Mouse (Mus musculus) hindbrain, embryonic 11.5 days (tissue): ENCODE measurements around the gene Iqck. TPM values are rescaled to one million over a fixed set of nuclear protein-coding genes. Genes with fewer than 3 reads are reported as not detected.

Experiments
- ATAC-seq: fragments of 200-750 bp; cut with Nextera tagmentation; 2 replicates; pipeline ENCODE4 v1.8.0; 2017; ENCODE audit warnings: mild to moderate bottlenecking, moderate TSS enrichment, moderate library complexity; ENCODE audit not compliant: low FRiP score
- DNase-seq: peaks from one replicate; pipeline ENCODE4 v3.0.0-alpha.2; 2015; ENCODE audit warnings: low spot score
- H3K27ac ChIP-seq: fragments of 300-500 bp; sonication (generic); 2 replicates; pipeline ENCODE4 v1.5.1; 2014; ENCODE audit warnings: mild to moderate bottlenecking, low read depth, low read length
- H3K27me3 ChIP-seq: fragments of 300-500 bp; sonication (generic); 2 replicates; pipeline ENCODE4 v1.6.1; 2014; ENCODE audit warnings: mild to moderate bottlenecking, low read length, moderate library complexity, mixed read lengths; ENCODE audit not compliant: control insufficient read depth, insufficient read depth
- H3K36me3 ChIP-seq: fragments of 300-500 bp; sonication (generic); 2 replicates; pipeline ENCODE4 v1.6.1; 2014; ENCODE audit warnings: mild to moderate bottlenecking, low read length, moderate library complexity, mixed read lengths; ENCODE audit not compliant: control insufficient read depth, insufficient read depth
- H3K4me1 ChIP-seq: fragments of 300-500 bp; sonication (generic); replicated peaks from 2 replicates; pipeline ENCODE4 v1.6.1; 2014; ENCODE audit warnings: low read length, mixed read lengths; ENCODE audit not compliant: control insufficient read depth, insufficient read depth
- H3K4me2 ChIP-seq: fragments of 300-500 bp; sonication (generic); replicated peaks from 2 replicates; pipeline ENCODE4 v1.6.1; 2014; ENCODE audit warnings: mild to moderate bottlenecking, low read depth, low read length
- H3K4me3 ChIP-seq: fragments of 300-500 bp; sonication (generic); 2 replicates; pipeline ENCODE4 v1.5.1; 2014; ENCODE audit warnings: low read depth, low read length
- H3K9ac ChIP-seq: fragments of 300-500 bp; sonication (generic); 2 replicates; pipeline ENCODE4 v1.6.1; 2014; ENCODE audit warnings: low read depth, low read length
- H3K9me3 ChIP-seq: fragments of 300-500 bp; sonication (generic); 2 replicates; pipeline ENCODE4 v1.6.1; 2016; ENCODE audit warnings: low read length; ENCODE audit not compliant: control insufficient read depth
- WGBS: fragments of 180-500 bp; shearing (Covaris S2); extraction: QIAGEN DNeasy Blood & Tissue Kit; methylation state at CpG from one replicate; pipeline ENCODE4 v1.1.7; 2014; 5-methylcytosine and 5-hydroxymethylcytosine counted together
- polyA plus RNA-seq: library from polyadenylated mRNA; unstranded; fragments of >200 nt; fragmentation: Nextera tagmentation; extraction: Ambion mirVana; gene quantifications from 2 replicates; pipeline ENCODE4 v1.2.1, GENCODE M21; 2014

Gene Iqck
- polyA plus RNA-seq, 1 experiment from 2014 or later: 4.0 TPM

- Histone ChIP-seq H3K4me2 (no peak overlapping the region), H3K9ac (no peak overlapping the region), H3K4me1 (no peaks in the 10 kb centered on the region; the same call in 1 of the 2 replicates), H3K36me3 (no peaks in the 10 kb centered on the region), H3K9me3 (no peaks in the 10 kb centered on the region), H3K27me3 (no peaks in the 10 kb centered on the region), H3K27ac (no peak overlapping the region), H3K4me3 (no peak overlapping the region)
- no peak for DNase-seq
- 30% methylated on average over 7 of the region's 7 CpGs for WGBS
- no peak for ATAC-seq
These were observed 109.6 kb downstream of the Iqck start for GRCm38 (mm10) chr7:118965198-118965597.

GRCm38 (mm10) chr7:118968870-118969269 lies 113.3 kb downstream of the Iqck start:
- Histone ChIP-seq H3K9me3 (no peaks in the 10 kb centered on the region), H3K4me1 (peaks cover 3% of the 10 kb centered on the region; the same call in 1 of the 2 replicates), H3K36me3 (no peaks in the 10 kb centered on the region), H3K4me2 (no peak overlapping the region), H3K4me3 (no peak overlapping the region), H3K27me3 (no peaks in the 10 kb centered on the region), H3K27ac (no peak overlapping the region), H3K9ac (no peak overlapping the region)
- DNase-seq: no peak
- 85% methylated on average over 3 of the region's 3 CpGs for WGBS
- no peak for ATAC-seq

- no peak for ATAC-seq
- Histone ChIP-seq H3K9ac (no peak overlapping the region), H3K4me2 (no peak overlapping the region), H3K9me3 (no peaks in the 10 kb centered on the region), H3K36me3 (peaks cover 3% of the 10 kb centered on the region; the same call in 1 of the 2 replicates), H3K4me3 (no peak overlapping the region), H3K27me3 (no peaks in the 10 kb centered on the region), H3K4me1 (peaks cover 5% of the 10 kb centered on the region; the same call in 1 of the 2 replicates), H3K27ac (no peak overlapping the region)
- WGBS: 83% methylated on average over 8 of the region's 8 CpGs
- no peak for DNase-seq
These were observed 115.9 kb downstream of the Iqck start for GRCm38 (mm10) chr7:118971499-118971898.

GRCm38 (mm10) chr7:118972306-118972705 lies 116.8 kb downstream of the Iqck start:
- Histone ChIP-seq H3K4me1 (peaks cover 5% of the 10 kb centered on the region; the same call in 1 of the 2 replicates), H3K4me2 (no peak overlapping the region), H3K4me3 (no peak overlapping the region), H3K9me3 (no peaks in the 10 kb centered on the region), H3K9ac (no peak overlapping the region), H3K27ac (no peak overlapping the region), H3K36me3 (peaks cover 3% of the 10 kb centered on the region; the same call in 1 of the 2 replicates), H3K27me3 (no peaks in the 10 kb centered on the region)
- ATAC-seq (peak; percentile 52), DNase-seq (peak; percentile 69)
- 51% methylated on average over 5 of the region's 5 CpGs for WGBS

- Histone ChIP-seq H3K27ac (no peak overlapping the region), H3K9ac (no peak overlapping the region), H3K4me2 (no peak overlapping the region), H3K27me3 (no peaks in the 10 kb centered on the region), H3K4me3 (no peak overlapping the region), H3K4me1 (peaks cover 5% of the 10 kb centered on the region; the same call in 1 of the 2 replicates), H3K9me3 (no peaks in the 10 kb centered on the region), H3K36me3 (peaks cover 5% of the 10 kb centered on the region; the same call in 1 of the 2 replicates)
- 82% methylated on average over 4 of the region's 4 CpGs for WGBS
- ATAC-seq: no peak
- DNase-seq: no peak
These were observed 117.8 kb downstream of the Iqck start for GRCm38 (mm10) chr7:118973377-118973776.

GRCm38 (mm10) chr7:118975837-118976236 lies 120.3 kb downstream of the Iqck start:
- no peak overlapping the region for H3K4me3 ChIP-seq
- peaks cover 7% of the 10 kb centered on the region; the same call in 1 of the 2 replicates for H3K36me3 ChIP-seq
- no peak for DNase-seq
- no peak overlapping the region; the same call in 1 of the 2 replicates for H3K4me2 ChIP-seq
- H3K9ac ChIP-seq: no peak overlapping the region
- 89% methylated on average over 3 of the region's 3 CpGs for WGBS
- H3K27ac ChIP-seq: no peak overlapping the region
- H3K27me3 ChIP-seq: no peaks in the 10 kb centered on the region
- H3K9me3 ChIP-seq: no peaks in the 10 kb centered on the region
- peaks cover 5% of the 10 kb centered on the region; the same call in 1 of the 2 replicates for H3K4me1 ChIP-seq
- ATAC-seq: no peak

GRCm38 (mm10) chr7:118976414-118977166 lies 121.0 kb downstream of the Iqck start:
- ATAC-seq (peak; percentile 77), DNase-seq (peak; percentile 69)
- H3K4me3 ChIP-seq: no peak overlapping the region
- whole genome bisulfite sequencing: 31% methylated on average over 14 of the region's 14 CpGs
- H3K27ac ChIP-seq: 0 out of 2 replicates have a peak overlapping the region, but pooled peaks have one; percentile 30
- no peaks in the 10 kb centered on the region for H3K9me3 ChIP-seq
- H3K27me3 ChIP-seq: no peaks in the 10 kb centered on the region
- H3K36me3 ChIP-seq: peaks cover 7% of the 10 kb centered on the region; the same call in 1 of the 2 replicates
- peak overlapping the region; percentile 3; the same call in 1 of the 2 replicates for H3K4me2 ChIP-seq
- no peak overlapping the region for H3K9ac ChIP-seq
- peaks cover 5% of the 10 kb centered on the region; the same call in 1 of the 2 replicates for H3K4me1 ChIP-seq

GRCm38 (mm10) chr7:118977167-118977543 lies 121.6 kb downstream of the Iqck start:
- WGBS: 81% methylated on average over 10 of the region's 10 CpGs
- Histone ChIP-seq H3K4me1 (peaks cover 5% of the 10 kb centered on the region; the same call in 1 of the 2 replicates), H3K36me3 (peaks cover 7% of the 10 kb centered on the region; the same call in 1 of the 2 replicates), H3K4me2 (no peak overlapping the region), H3K4me3 (no peak overlapping the region), H3K27me3 (no peaks in the 10 kb centered on the region), H3K27ac (0 out of 2 replicates have a peak overlapping the region, but pooled peaks have one; percentile 30), H3K9ac (no peak overlapping the region), H3K9me3 (no peaks in the 10 kb centered on the region)
- DNase-seq (no peak), ATAC-seq (no peak)
